Mouse (Mus musculus): ENCODE data around the gene Bco2. TPM values are rescaled to one million over a fixed set of nuclear protein-coding genes. Genes with fewer than 3 reads are reported as not detected.
A peak's percentile ranks its signal among the peaks of the same experiment; 100 is the strongest.

Gene Bco2
- polyA plus RNA-seq, 1 experiment from 2014 or later = 0.15 TPM

DNA sequence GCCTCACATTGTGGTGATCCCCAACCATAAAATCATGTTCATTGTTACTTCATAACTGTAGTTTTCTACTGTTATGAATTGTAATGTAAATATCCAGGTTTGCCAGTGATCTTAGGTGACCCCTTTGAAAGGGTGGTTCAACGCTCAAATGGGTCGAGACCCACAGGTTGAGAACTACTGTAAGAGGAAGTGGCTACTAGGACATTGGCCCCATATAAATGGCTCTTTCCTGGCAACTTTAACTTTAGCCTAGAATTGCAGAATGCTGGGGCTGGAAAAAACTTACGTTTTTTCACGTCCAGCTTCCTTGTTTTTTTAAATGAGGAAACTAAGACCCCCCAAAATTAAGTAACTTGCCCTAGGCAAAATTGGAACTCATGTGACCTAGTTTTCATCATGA is 12.4 kb upstream of the Bco2 start:
- no peak overlapping the region for H3K9ac ChIP-seq (ENCODE audit: low read depth, low read length)
- no peak overlapping the region for H3K4me3 ChIP-seq (ENCODE audit: low read depth, low read length)
- no peak for DNase-seq (ENCODE audit: low spot score)
- 75% methylated on average over 4 of the region's 4 CpGs for WGBS
- ATAC-seq (ENCODE audit: low read depth) = no peak
- no peak overlapping the region for H3K4me2 ChIP-seq (ENCODE audit: low read depth, low read length)
- H3K27me3 ChIP-seq (replicated peaks; ENCODE audit: control insufficient read depth, insufficient read depth, low read length) = no peaks in the 10 kb centered on the region
- no peaks in the 10 kb centered on the region for H3K9me3 ChIP-seq (ENCODE audit: control insufficient read depth, low read length)
- H3K27ac ChIP-seq (replicated peaks; ENCODE audit: low read depth, low read length) = no peak overlapping the region
- H3K36me3 ChIP-seq (ENCODE audit: control insufficient read depth, insufficient read depth, low read length) = no peaks in the 10 kb centered on the region
- no peaks in the 10 kb centered on the region for H3K4me1 ChIP-seq (ENCODE audit: control insufficient read depth, insufficient read depth, low read length)

DNA sequence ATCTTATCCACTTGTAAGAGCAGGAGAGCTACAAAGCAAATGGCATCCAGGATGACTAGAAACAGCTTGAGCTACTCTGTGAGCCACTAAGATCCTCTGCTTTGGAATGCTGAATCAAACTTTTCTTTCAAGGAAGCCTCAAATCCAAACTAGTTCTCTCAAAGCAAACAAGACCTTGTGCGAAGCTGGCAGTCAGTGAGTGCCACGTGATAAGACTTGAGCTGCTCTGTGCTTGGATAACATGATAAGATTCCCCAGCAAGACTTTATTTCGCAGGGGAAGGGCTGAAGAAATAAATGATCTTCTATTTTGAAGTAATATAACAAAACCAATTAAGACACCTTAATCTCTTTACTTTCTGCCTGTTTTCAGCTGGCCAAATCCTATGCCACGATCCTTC is 11.0 kb upstream of the Bco2 start:
- Histone ChIP-seq H3K9ac (ENCODE audit: low read depth, low read length) (no peak overlapping the region), H3K27ac (replicated peaks; ENCODE audit: low read depth, low read length) (no peak overlapping the region), H3K4me1 (ENCODE audit: control insufficient read depth, insufficient read depth, low read length) (no peaks in the 10 kb centered on the region), H3K36me3 (ENCODE audit: control insufficient read depth, insufficient read depth, low read length) (no peaks in the 10 kb centered on the region), H3K4me3 (ENCODE audit: low read depth, low read length) (no peak overlapping the region), H3K9me3 (ENCODE audit: control insufficient read depth, low read length) (no peaks in the 10 kb centered on the region), H3K27me3 (replicated peaks; ENCODE audit: control insufficient read depth, insufficient read depth, low read length) (no peaks in the 10 kb centered on the region), H3K4me2 (ENCODE audit: low read depth, low read length) (no peak overlapping the region)
- 76% methylated on average over 4 of the region's 4 CpGs for WGBS
- no peak for ATAC-seq (ENCODE audit: low read depth)
- no peak for DNase-seq (ENCODE audit: low spot score)

DNA sequence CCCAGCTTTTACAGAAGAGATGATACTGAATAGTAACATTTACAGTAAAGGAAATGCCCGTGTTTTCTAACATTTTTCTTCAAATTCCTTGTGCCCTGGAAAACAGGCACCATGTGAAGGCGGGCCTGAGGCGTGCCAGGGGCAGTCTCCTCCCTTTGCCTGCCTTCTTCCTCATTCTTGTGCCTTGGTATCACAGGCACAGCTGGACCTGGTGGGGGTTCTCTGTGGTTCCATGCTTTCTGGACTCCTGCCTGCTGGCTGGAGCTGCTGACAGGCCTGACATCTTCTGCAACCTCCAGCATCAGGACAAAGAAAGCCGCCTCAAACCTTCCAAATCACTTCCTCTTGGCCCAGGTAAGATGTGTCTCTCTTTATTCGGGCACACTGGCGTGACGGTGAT is 10.2 kb upstream of the Bco2 start:
- H3K4me1 ChIP-seq (ENCODE audit: control insufficient read depth, insufficient read depth, low read length) = no peaks in the 10 kb centered on the region
- no peak overlapping the region for H3K4me3 ChIP-seq (ENCODE audit: low read depth, low read length)
- no peak overlapping the region for H3K4me2 ChIP-seq (ENCODE audit: low read depth, low read length)
- WGBS = 74% methylated on average over 7 of the region's 7 CpGs
- H3K27me3 ChIP-seq (replicated peaks; ENCODE audit: control insufficient read depth, insufficient read depth, low read length) = no peaks in the 10 kb centered on the region
- no peak overlapping the region for H3K27ac ChIP-seq (replicated peaks; ENCODE audit: low read depth, low read length)
- H3K36me3 ChIP-seq (ENCODE audit: control insufficient read depth, insufficient read depth, low read length) = no peaks in the 10 kb centered on the region
- H3K9me3 ChIP-seq (ENCODE audit: control insufficient read depth, low read length) = no peaks in the 10 kb centered on the region
- ATAC-seq (ENCODE audit: low read depth) (no peak), DNase-seq (ENCODE audit: low spot score) (peak; percentile 10)
- no peak overlapping the region for H3K9ac ChIP-seq (ENCODE audit: low read depth, low read length)

DNA sequence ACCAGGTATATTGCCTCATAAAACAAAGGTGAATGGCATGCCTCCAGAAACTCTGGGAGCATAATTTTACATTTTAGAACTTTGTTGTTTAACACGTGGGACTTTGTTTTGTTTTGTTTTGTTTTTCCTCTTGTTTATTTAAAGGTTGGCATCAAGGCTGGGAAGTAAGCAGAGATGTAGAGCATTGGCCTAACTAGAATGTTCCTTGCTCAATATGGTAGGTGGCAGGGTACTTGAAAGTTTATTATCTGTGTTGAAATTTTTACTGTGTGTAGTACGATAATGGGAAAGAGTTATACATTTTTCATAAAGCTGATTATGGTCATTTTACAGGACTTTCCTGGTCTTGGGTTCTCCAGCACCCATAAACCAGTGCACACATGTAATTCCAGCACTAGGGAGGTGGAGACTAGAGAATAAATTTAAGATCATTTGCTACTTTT is 7.0 kb upstream of the Bco2 start:
- H3K9ac ChIP-seq (ENCODE audit: low read depth, low read length) = no peak overlapping the region
- H3K27me3 ChIP-seq (replicated peaks; ENCODE audit: control insufficient read depth, insufficient read depth, low read length) = no peaks in the 10 kb centered on the region
- 83% methylated on average over 2 of the region's 2 CpGs for WGBS
- no peak overlapping the region for H3K27ac ChIP-seq (replicated peaks; ENCODE audit: low read depth, low read length)
- H3K4me3 ChIP-seq (ENCODE audit: low read depth, low read length) = no peak overlapping the region
- ATAC-seq (ENCODE audit: low read depth) = no peak
- DNase-seq (ENCODE audit: low spot score) = no peak
- no peaks in the 10 kb centered on the region for H3K4me1 ChIP-seq (ENCODE audit: control insufficient read depth, insufficient read depth, low read length)
- no peaks in the 10 kb centered on the region for H3K36me3 ChIP-seq (ENCODE audit: control insufficient read depth, insufficient read depth, low read length)
- no peak overlapping the region for H3K4me2 ChIP-seq (ENCODE audit: low read depth, low read length)
- H3K9me3 ChIP-seq (ENCODE audit: control insufficient read depth, low read length) = no peaks in the 10 kb centered on the region

DNA sequence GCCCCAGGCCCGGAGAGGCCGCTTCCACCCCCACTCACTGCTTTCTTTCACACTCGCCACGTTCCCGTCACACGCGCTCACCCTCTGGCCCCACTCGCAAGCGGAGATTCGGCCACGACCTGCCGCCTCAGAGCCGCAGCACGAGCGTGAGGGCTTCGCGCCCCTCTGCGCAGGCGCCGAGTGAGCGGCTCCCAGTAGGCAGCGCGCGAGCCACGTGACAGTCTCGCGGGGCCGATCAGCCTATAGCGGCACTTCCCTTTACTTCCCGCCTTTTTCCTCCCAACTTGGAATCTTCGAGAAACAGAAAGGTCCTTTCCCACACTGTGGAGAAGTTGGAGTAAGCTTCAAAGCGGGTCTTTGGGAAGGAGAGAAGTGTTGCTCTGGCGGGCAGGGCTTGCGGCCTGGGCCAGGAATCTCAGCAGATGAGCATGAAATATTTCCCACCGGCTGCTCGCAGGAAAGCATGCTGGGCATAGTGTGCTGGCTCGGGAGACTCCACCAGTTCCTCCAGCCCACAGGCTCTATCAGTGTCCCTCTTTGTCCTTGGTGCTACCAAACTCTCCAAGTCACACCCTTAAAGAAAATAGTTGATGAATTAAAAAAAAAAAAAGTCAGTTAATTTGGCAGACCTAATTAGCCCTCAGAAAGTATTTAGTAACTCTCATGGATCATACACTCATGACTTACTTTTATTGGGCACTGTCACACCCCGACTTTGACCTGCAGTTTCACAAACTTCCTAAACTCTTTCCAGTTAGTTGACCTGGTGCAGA is 6.3 kb upstream of the Bco2 start, which contains the start of gene Tex12:
Tex12 (minus strand) TSS at position 181 of the 773 bp plus-strand sequence.
- Histone ChIP-seq H3K4me2 (ENCODE audit: low read depth, low read length) (no peak within 1 kb of the TSS), H3K4me3 (ENCODE audit: low read depth, low read length) (no peak within 1 kb of the TSS), H3K27me3 (replicated peaks; ENCODE audit: control insufficient read depth, insufficient read depth, low read length) (no peaks in the 10 kb centered on the region), H3K27ac (replicated peaks; ENCODE audit: low read depth, low read length) (no peak within 1 kb of the TSS), H3K9me3 (ENCODE audit: control insufficient read depth, low read length) (no peaks in the 10 kb centered on the region), H3K36me3 (ENCODE audit: control insufficient read depth, insufficient read depth, low read length) (no peaks in the 10 kb centered on the region), H3K4me1 (ENCODE audit: control insufficient read depth, insufficient read depth, low read length) (no peaks in the 10 kb centered on the region), H3K9ac (ENCODE audit: low read depth, low read length) (no peak within 1 kb of the TSS)
- DNase-seq (ENCODE audit: low spot score) = no peak
- no peak for ATAC-seq (ENCODE audit: low read depth)
- 88% methylated on average over 38 of the region's 38 CpGs for WGBS

DNA sequence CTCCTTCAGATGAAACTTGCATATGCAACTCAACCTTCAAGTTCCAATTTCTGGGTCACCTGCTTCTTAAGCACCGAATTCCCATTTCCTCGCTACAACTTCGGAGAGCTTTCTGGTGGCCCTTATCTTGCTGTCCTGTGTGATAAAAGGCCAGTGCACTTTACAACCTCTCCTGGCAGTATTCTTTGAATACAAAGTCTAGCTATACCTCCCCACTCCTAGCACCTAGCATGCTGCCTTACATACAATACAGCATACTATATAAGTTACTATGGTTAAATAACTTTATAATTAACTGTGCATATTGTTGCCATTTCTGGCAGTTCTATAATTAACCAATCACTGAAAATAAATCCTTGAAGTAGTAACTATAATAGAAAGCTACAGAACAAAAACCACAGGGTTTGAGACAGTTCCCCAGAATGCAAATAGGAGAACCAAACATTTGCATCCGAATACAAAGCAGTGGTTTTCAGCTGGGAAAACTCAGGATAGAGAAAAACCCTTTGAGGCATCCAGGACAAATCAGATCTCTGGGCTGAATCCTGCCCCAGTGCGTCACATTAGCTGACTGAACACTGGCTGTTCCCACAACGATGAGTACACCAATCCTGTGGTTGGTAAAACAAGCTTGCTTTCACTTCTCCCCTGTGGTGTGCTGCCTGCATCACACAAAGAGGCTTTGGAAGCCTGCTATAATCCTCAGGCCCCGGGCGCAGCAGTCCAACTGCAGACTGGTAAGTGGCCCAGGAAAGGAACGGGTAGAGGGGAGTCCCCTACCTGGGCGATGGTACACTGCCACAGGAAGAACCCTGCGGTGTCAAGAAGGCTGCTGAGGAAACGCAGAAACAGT is 514 bp downstream of the Bco2 start, which contains the start of gene Il18:
Il18 (plus strand) TSS at position 587 of the 853 bp plus-strand sequence.
- Histone ChIP-seq H3K36me3 (ENCODE audit: control insufficient read depth, insufficient read depth, low read length) (no peaks in the 10 kb centered on the region), H3K9me3 (ENCODE audit: control insufficient read depth, low read length) (no peaks in the 10 kb centered on the region), H3K27me3 (replicated peaks; ENCODE audit: control insufficient read depth, insufficient read depth, low read length) (no peaks in the 10 kb centered on the region), H3K27ac (replicated peaks; ENCODE audit: low read depth, low read length) (peak within 1 kb of the TSS; percentile 8; the same call in 1 of the 2 replicates), H3K4me2 (ENCODE audit: low read depth, low read length) (peak within 1 kb of the TSS; percentile 39), H3K4me3 (ENCODE audit: low read depth, low read length) (peak within 1 kb of the TSS; percentile 19; the same call in 1 of the 2 replicates), H3K4me1 (ENCODE audit: control insufficient read depth, insufficient read depth, low read length) (no peaks in the 10 kb centered on the region), H3K9ac (ENCODE audit: low read depth, low read length) (peak within 1 kb of the TSS; percentile 34; the same call in 1 of the 2 replicates)
- 25% methylated on average over 12 of the region's 12 CpGs for whole genome bisulfite sequencing
- ATAC-seq (ENCODE audit: low read depth) (peak; percentile 90), DNase-seq (ENCODE audit: low spot score) (peak; percentile 80)

DNA sequence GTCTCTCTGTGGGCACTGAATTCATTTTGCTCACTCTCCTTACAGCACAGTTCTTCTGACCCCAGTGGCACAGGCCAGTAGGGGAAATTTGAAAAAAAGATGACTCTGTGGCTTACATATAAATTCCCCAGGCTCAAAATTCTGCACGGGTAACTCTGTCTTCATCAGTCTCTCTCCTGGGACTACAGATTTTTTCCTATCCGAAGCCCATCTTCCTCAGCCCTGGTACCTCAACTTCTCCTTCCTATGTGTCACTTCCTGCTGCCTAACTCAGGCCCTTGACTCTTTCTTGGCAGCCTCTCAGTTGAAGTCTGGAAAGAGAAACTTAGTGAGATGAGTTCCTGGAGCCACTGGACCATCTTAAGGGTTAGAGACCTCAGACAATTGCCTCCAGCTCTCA is 1.4 kb downstream of the Bco2 start:
- Histone ChIP-seq H3K27ac (replicated peaks; ENCODE audit: low read depth, low read length) (no peak overlapping the region), H3K4me2 (ENCODE audit: low read depth, low read length) (no peak overlapping the region), H3K9me3 (ENCODE audit: control insufficient read depth, low read length) (no peaks in the 10 kb centered on the region), H3K9ac (ENCODE audit: low read depth, low read length) (no peak overlapping the region), H3K27me3 (replicated peaks; ENCODE audit: control insufficient read depth, insufficient read depth, low read length) (no peaks in the 10 kb centered on the region), H3K4me1 (ENCODE audit: control insufficient read depth, insufficient read depth, low read length) (no peaks in the 10 kb centered on the region), H3K36me3 (ENCODE audit: control insufficient read depth, insufficient read depth, low read length) (no peaks in the 10 kb centered on the region), H3K4me3 (ENCODE audit: low read depth, low read length) (no peak overlapping the region)
- DNase-seq (ENCODE audit: low spot score) = no peak
- ATAC-seq (ENCODE audit: low read depth) = no peak
- WGBS = 73% methylated on average over 2 of the region's 2 CpGs

DNA sequence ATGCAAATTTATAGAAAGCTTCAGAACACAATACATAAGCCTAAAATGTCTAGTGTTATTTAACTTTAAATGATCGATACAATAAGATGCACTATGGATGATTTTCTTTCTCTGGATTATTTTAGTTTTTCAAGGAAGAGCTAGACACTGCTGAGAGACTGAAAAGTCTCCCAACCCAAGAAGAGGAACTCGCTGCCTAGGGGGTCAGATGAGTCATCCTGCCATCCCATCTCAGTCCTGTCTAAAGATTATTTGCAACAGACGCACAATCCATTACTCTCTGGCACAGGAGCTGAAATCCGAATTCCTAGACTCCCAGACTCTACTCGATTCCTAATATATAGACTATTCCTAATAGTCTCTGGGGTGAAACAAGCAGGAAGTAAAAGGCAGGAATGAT is 2.8 kb downstream of the Bco2 start:
- Histone ChIP-seq H3K4me1 (ENCODE audit: control insufficient read depth, insufficient read depth, low read length) (no peaks in the 10 kb centered on the region), H3K4me3 (ENCODE audit: low read depth, low read length) (no peak overlapping the region)
- 64% methylated on average over 5 of the region's 5 CpGs for WGBS

More for the DNA sequence above, 2.8 kb downstream of the Bco2 start:
- no peak for DNase-seq (ENCODE audit: low spot score)
- no peaks in the 10 kb centered on the region for H3K9me3 ChIP-seq (ENCODE audit: control insufficient read depth, low read length)
- no peaks in the 10 kb centered on the region for H3K36me3 ChIP-seq (ENCODE audit: control insufficient read depth, insufficient read depth, low read length)
- no peak overlapping the region for H3K4me2 ChIP-seq (ENCODE audit: low read depth, low read length)
- H3K27ac ChIP-seq (replicated peaks; ENCODE audit: low read depth, low read length) = no peak overlapping the region
- H3K9ac ChIP-seq (ENCODE audit: low read depth, low read length) = no peak overlapping the region
- no peak for ATAC-seq (ENCODE audit: low read depth)
- no peaks in the 10 kb centered on the region for H3K27me3 ChIP-seq (replicated peaks; ENCODE audit: control insufficient read depth, insufficient read depth, low read length)
